Mouse (Mus musculus) thymus, adult 2 months (tissue): Measurements from ENCODE around the gene Ntn1. TPM values are rescaled to one million over a fixed set of nuclear protein-coding genes. Genes with fewer than 3 reads are reported as not detected.

Experiments used
- DNase-seq: peaks from one replicate; pipeline ENCODE4 v3.0.0; 2021
- H3K27ac ChIP-seq: fragments of 200-500 bp; 2 replicates; pipeline ENCODE4 v1.5.1; 2012; ENCODE audit warnings: low read length, control low read depth; ENCODE audit not compliant: control insufficient read depth, insufficient read depth
- H3K27me3 ChIP-seq: fragments of 200-500 bp; 2 replicates; pipeline ENCODE4 v1.6.1; 2012; ENCODE audit warnings: mild to moderate bottlenecking, low read length, moderate library complexity, mixed read lengths; ENCODE audit not compliant: control insufficient read depth, insufficient read depth
- H3K36me3 ChIP-seq: fragments of 200-500 bp; 2 replicates; pipeline ENCODE4 v1.6.1; 2012; ENCODE audit warnings: mild to moderate bottlenecking, low read length, moderate library complexity; ENCODE audit not compliant: control insufficient read depth, insufficient read depth
- H3K4me1 ChIP-seq: fragments of 200-500 bp; replicated peaks from 2 replicates; pipeline ENCODE4 v1.6.1; 2012; ENCODE audit warnings: low read length; ENCODE audit not compliant: control insufficient read depth, insufficient read depth
- H3K4me3 ChIP-seq: fragments of 200-500 bp; 2 replicates; pipeline ENCODE4 v1.5.1; 2012; ENCODE audit warnings: mild to moderate bottlenecking, low read length, control low read depth, moderate library complexity; ENCODE audit not compliant: control insufficient read depth, insufficient read depth
- CTCF ChIP-seq: fragments of 200-500 bp; IDR thresholded peaks from 2 replicates; pipeline ENCODE4 v1.5.1; 2012; ENCODE audit warnings: mild to moderate bottlenecking, control low read depth, low read length, moderate library complexity, borderline replicate concordance; ENCODE audit not compliant: control insufficient read depth, poor library complexity, insufficient read depth; ENCODE audit errors: extremely low read depth
- POLR2A ChIP-seq: fragments of 200-500 bp; IDR thresholded peaks from 2 replicates; pipeline ENCODE4 v1.6.1; 2012; ENCODE audit warnings: mild to moderate bottlenecking, low read length, control low read depth, moderate library complexity; ENCODE audit not compliant: control insufficient read depth, poor library complexity, insufficient read depth; ENCODE audit errors: extremely low read depth
- WGBS: fragments of 180-500 bp; shearing (Covaris S2); methylation state at CpG from one replicate; pipeline ENCODE4 v1.1.7; 2018; 5-methylcytosine and 5-hydroxymethylcytosine counted together
- polyA plus RNA-seq: library from polyadenylated mRNA; depleted of rRNA; stranded (reverse); fragments of >200 nt; gene quantifications from 2 replicates; pipeline ENCODE4 v1.2.3, GENCODE M21; 2012

Ntn1 gene
- polyA plus RNA-seq, 1 experiment, result 16.6 TPM

- Histone ChIP-seq H3K36me3 (no peaks in the 10 kb centered on the region), H3K27ac (no peak overlapping the region), H3K4me1 (peaks cover 21% of the 10 kb centered on the region), H3K27me3 (peaks cover 39% of the 10 kb centered on the region), H3K4me3 (no peak overlapping the region)
- DNase-seq, result no peak
- TF ChIP-seq POLR2A (no peak), CTCF (no peak)
- WGBS, result 41% methylated on average over 8 of the region's 8 CpGs
These were observed 11.0 kb downstream of the Ntn1 start for GRCm38 (mm10) chr11:68389621-68390020.

GRCm38 (mm10) chr11:68388655-68389015, 12.0 kb downstream of the Ntn1 start:
- Histone ChIP-seq H3K4me1 (peaks cover 25% of the 10 kb centered on the region), H3K27me3 (peaks cover 43% of the 10 kb centered on the region), H3K4me3 (no peak overlapping the region), H3K36me3 (no peaks in the 10 kb centered on the region), H3K27ac (no peak overlapping the region)
- no peak for DNase-seq
- WGBS, result 84% methylated on average over 1 of the region's 1 CpGs
- TF ChIP-seq POLR2A (no peak), CTCF (no peak)

DNA sequence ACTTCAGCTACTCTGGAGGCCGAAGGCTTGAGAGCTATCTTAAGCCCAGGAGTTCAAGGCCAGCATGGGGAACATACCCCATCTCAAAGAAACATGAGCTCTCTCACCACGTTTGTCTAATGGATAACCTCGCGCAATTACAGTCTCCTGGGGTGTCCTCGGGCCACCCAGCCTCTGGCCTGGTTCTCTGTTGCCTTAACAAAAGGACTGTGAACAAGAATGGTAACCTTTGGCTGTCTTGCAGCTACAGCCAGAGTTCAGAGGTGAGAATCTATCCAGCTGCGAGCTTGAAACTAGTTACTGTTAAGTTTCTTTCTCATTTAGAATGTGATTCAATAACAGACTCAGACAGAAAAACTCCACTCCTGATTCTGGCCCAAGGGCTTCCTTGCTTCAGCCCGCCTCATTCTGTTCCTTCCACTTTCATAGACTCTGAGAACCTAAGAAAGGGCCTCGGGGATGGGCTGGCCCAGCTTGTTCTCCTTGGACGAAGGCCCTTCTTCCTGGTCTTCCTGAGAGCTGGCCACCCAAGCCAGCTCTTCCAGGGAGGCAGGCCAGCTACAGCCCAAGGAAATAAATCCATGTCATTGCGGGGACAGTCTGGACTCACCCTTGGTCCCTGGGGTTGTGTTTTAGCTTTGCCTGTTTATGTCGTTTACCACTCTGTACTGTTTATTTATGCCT, 12.5 kb downstream of the Ntn1 start:
- H3K27ac ChIP-seq, result no peak overlapping the region

GRCm38 (mm10) chr11:68387441-68387760, 13.2 kb downstream of the Ntn1 start:
- no peak for DNase-seq
- TF ChIP-seq POLR2A (no peak), CTCF (no peak)
- Histone ChIP-seq H3K36me3 (no peaks in the 10 kb centered on the region), H3K4me3 (peak overlapping the region; percentile 73), H3K4me1 (peaks cover 25% of the 10 kb centered on the region), H3K27ac (no peak overlapping the region), H3K27me3 (peaks cover 40% of the 10 kb centered on the region)
- 79% methylated on average over 4 of the region's 4 CpGs for WGBS

More for the DNA sequence above, 12.5 kb downstream of the Ntn1 start:
- WGBS, result 92% methylated on average over 11 of the region's 11 CpGs
- Histone ChIP-seq H3K4me1 (peaks cover 25% of the 10 kb centered on the region), H3K36me3 (no peaks in the 10 kb centered on the region), H3K4me3 (no peak overlapping the region), H3K27me3 (peaks cover 43% of the 10 kb centered on the region)
- TF ChIP-seq CTCF, result no peak
- no peak for TF ChIP-seq POLR2A
- no peak for DNase-seq

DNA sequence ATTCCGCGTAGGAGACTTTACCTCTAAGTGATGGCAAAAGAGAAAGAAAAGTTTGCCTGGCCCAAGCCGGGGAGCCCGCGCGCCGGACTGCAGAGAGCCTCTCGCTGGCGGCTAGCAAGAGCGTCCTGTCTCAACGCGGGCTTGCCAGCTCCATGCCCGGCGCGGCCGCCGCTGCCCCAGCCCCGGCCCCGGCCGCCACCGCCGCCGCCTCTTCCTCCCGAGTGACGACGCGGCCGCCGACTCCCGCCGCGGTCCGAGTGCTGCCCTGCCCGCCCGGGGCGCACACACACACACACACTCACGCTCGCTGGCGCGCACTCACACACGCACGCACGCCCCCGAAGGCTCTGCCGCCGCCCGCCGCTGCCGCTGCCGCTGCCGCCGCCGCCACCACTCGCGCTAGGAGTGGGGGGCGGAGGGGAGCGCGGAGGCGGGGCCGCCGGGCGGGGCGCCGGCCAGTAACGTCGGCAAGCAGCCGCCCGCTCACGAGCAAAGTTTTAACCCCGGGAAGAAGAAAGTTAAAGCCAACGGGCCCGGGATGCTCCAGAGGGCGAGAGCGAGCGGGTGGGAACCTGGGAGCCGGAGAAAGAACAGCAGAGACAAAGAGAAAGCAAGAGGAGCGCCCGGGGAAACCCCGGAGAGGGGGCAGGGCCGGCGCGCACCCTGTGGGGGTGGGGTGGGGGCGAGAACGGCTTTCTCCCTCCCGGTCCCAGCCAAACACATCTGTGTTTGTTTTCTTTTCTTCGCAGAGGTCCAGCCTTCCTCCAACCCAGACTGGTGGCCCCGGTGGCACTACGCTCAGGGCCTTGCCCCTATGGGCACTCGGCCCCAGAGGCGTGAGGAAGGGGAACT, 13.8 kb downstream of the Ntn1 start:
- Histone ChIP-seq H3K27ac (no peak overlapping the region), H3K36me3 (no peaks in the 10 kb centered on the region), H3K27me3 (peaks cover 39% of the 10 kb centered on the region), H3K4me3 (peak overlapping the region; percentile 73), H3K4me1 (peaks cover 25% of the 10 kb centered on the region)
- 3% methylated on average over 70 of the region's 90 CpGs for WGBS
- TF ChIP-seq CTCF, result no peak
- peak; percentile 54 for DNase-seq

- TF ChIP-seq POLR2A (no peak), CTCF (no peak)
- DNase-seq, result peak; percentile 31
- no peak overlapping the region for H3K27ac ChIP-seq
- H3K36me3 ChIP-seq, result no peaks in the 10 kb centered on the region
- 2% methylated on average over 60 of the region's 68 CpGs for WGBS
- peak overlapping the region; percentile 73 for H3K4me3 ChIP-seq
- H3K4me1 ChIP-seq, result peaks cover 25% of the 10 kb centered on the region
- H3K27me3 ChIP-seq, result peaks cover 36% of the 10 kb centered on the region
These were observed 14.6 kb downstream of the Ntn1 start for GRCm38 (mm10) chr11:68385921-68386588.

DNA sequence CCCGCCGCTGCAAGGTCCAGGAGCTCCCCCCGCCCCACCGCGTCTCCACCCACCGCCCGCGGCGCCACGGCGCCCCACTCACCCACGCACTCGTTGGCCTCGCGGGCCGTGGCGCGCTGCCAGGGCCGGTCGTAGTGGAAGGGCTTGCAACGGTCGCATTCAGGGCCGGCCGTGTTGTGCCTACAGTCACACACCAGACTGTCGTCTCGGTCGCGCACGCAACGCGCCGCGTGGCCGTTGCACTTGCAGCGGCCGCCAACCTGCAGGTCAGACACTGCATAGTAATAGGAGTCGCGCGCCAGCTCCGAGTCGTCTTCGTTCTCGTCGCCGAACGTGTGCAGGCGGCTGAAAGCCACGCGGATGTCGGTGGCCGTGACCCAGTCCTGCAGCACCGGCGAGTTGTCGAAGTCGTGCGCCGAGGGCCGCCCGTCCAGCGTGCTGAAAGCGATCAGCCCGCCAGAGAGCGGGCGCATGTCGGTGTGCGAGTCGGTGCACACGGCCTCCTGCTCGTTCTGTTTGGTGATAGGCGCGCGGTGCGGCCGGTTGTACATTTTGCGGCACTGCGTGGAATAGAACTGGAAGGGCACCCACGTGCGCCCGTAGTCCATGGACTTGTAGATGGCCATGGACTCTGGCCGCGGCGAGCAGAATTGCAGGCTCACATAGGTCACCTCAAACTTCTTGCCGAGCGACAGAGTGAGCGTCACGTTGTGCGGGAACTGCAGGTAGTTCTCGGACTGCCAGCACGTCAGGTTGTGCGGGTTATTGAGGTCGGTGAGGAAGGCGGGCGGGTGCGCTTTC, 15.4 kb downstream of the Ntn1 start:
- no peak overlapping the region for H3K27ac ChIP-seq

More for the DNA sequence above, 15.4 kb downstream of the Ntn1 start:
- Histone ChIP-seq H3K36me3 (no peaks in the 10 kb centered on the region), H3K27me3 (peaks cover 32% of the 10 kb centered on the region), H3K4me1 (peaks cover 25% of the 10 kb centered on the region), H3K4me3 (peak overlapping the region; percentile 73)
- peak; percentile 15 for DNase-seq
- TF ChIP-seq CTCF, result no peak
- no peak for TF ChIP-seq POLR2A
- WGBS, result 2% methylated on average over 94 of the region's 94 CpGs
